Mouse (Mus musculus) cerebellum, adult 9-11 months (tissue): ENCODE measurements at regions not wholly inside any gene's neighbourhood (a gene's known extent, or its start where the extent isn't known, plus 50 kb on each side); places are given as distances from the start of the nearest gene placed in this dataset.

Experiments used
- DNase-seq: peaks from one replicate; pipeline ENCODE4 v3.0.0; 2022

GRCm38 (mm10) chrX:14960294-14960693 is 749.3 kb downstream of the H2al1n start:
- DNase-seq: no peak

- DNase-seq: peak; percentile 66
Observed at GRCm38 (mm10) chrX:15007023-15007422, 796.1 kb downstream of the H2al1n start.
